Mouse (Mus musculus): Measurements from ENCODE around the gene Fcna.

DNA sequence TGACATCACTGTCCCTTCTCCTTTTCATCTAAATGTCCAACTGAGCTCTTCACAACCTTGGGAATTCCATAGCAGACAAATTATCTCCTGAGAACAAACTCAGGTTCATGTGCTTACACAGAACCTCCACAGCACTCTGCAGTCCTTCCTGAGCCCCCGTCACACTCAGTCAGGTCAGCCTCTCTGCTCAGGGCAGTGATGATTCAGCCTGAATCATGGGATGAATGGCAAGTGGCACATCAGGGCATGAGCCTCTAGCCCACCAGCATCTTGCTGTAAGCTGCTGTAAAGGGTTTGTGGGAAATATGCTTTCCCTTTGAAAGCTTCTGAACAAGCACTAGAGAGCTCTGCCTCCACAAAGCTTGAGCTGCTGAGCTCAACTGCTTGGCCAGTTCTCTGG lies 29.1 kb downstream of the Fcna start:
- TF ChIP-seq EP300 (IDR thresholded peaks at IDR 0.05; ENCODE audit: insufficient read depth, low read depth, low read length) (no peak), CTCF (IDR thresholded peaks at IDR 0.05) (no peak), POLR2A (IDR thresholded peaks at IDR 0.05; ENCODE audit: insufficient read depth, low read depth, low read length) (no peak)

Measured in heart, adult 2 months (tissue).